Mouse (Mus musculus): Measurements from ENCODE around the gene Rims3. TPM values are rescaled to one million over a fixed set of nuclear protein-coding genes. Genes with fewer than 3 reads are reported as not detected.
A peak's percentile ranks its signal among the peaks of the same experiment; 100 is the strongest.

The Rims3 gene
- polyA plus RNA-seq, 1 experiment from 2014 or later: 0.82 TPM

DNA sequence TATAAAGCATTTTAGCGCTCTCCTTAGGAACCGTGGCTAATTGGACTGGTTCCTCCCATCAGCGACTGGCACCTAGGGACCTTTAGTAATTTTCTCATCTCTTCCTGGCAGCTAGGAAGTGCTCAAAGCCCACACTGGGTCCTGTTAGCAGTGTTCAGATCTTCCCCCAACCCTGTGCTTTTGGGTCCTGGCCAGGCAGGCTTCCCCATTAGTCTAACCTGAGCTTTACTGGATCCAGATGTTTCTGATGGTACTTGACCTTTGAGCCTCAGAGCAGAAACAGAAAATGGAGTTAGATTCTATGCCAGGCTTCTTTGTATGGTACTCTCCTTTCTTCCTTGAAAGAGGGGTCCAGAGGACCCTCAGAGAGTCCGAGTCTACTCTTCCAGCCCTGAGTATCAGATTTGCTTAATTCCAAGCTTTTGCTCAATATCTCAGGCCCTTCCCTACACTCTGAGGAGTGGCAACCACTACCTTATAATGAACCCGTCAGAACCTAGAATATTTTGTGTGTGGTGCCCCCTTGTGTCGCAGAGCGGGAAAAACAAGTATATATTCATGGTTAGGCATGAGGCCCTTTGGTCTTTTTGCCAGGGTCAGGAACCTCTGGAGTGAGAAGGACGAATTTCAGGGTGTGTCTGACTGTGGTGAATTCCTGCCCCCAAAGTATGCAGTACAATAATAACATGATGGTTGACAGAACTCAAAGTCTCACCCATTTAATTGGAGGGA, 32.9 kb downstream of the Rims3 start:
- H3K4me2 ChIP-seq (ENCODE audit: low read depth, low read length): no peak overlapping the region
- no peaks in the 10 kb centered on the region for H3K27me3 ChIP-seq (replicated peaks; ENCODE audit: control insufficient read depth, insufficient read depth, low read length)
- WGBS: 33% methylated on average over 8 of the region's 8 CpGs
- H3K4me3 ChIP-seq (ENCODE audit: low read length): no peak overlapping the region
- H3K36me3 ChIP-seq (ENCODE audit: control insufficient read depth, insufficient read depth, low read length): no peaks in the 10 kb centered on the region
- ATAC-seq: peak; percentile 50; the same call in 1 of the 2 replicates
- no peak overlapping the region for H3K27ac ChIP-seq (ENCODE audit: low read length)
- H3K9ac ChIP-seq (ENCODE audit: low read depth, low read length): no peak overlapping the region
- H3K9me3 ChIP-seq (ENCODE audit: control insufficient read depth, low read length): no peaks in the 10 kb centered on the region
- H3K4me1 ChIP-seq (ENCODE audit: control insufficient read depth, insufficient read depth, low read length): peaks cover 4% of the 10 kb centered on the region

DNA sequence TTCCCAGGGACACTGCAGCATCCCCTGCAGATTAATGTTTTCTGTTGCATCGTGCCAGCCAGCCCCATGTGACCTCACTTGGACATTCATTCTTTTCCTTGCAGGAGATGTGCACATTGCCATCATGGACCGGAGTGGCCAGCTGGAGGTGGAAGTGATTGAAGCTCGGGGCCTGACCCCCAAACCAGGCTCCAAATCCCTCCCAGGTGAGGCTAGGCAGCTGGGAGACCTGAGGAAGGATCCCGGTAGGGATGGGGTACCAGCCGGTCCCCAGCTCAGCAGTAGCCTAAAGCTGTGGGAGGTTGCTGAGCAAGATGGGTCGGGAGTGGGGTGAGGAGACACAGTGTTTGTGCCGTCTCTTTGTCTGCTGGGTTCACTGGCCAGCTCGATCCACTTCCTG, 34.3 kb downstream of the Rims3 start:
- no peak for ATAC-seq
- Histone ChIP-seq H3K36me3 (ENCODE audit: control insufficient read depth, insufficient read depth, low read length) (no peaks in the 10 kb centered on the region), H3K4me3 (ENCODE audit: low read length) (no peak overlapping the region), H3K4me1 (ENCODE audit: control insufficient read depth, insufficient read depth, low read length) (peaks cover 4% of the 10 kb centered on the region), H3K4me2 (ENCODE audit: low read depth, low read length) (no peak overlapping the region), H3K9me3 (ENCODE audit: control insufficient read depth, low read length) (no peaks in the 10 kb centered on the region), H3K27ac (ENCODE audit: low read length) (no peak overlapping the region), H3K27me3 (replicated peaks; ENCODE audit: control insufficient read depth, insufficient read depth, low read length) (no peaks in the 10 kb centered on the region), H3K9ac (ENCODE audit: low read depth, low read length) (no peak overlapping the region; the same call in 1 of the 2 replicates)
- 67% methylated on average over 8 of the region's 8 CpGs for WGBS

DNA sequence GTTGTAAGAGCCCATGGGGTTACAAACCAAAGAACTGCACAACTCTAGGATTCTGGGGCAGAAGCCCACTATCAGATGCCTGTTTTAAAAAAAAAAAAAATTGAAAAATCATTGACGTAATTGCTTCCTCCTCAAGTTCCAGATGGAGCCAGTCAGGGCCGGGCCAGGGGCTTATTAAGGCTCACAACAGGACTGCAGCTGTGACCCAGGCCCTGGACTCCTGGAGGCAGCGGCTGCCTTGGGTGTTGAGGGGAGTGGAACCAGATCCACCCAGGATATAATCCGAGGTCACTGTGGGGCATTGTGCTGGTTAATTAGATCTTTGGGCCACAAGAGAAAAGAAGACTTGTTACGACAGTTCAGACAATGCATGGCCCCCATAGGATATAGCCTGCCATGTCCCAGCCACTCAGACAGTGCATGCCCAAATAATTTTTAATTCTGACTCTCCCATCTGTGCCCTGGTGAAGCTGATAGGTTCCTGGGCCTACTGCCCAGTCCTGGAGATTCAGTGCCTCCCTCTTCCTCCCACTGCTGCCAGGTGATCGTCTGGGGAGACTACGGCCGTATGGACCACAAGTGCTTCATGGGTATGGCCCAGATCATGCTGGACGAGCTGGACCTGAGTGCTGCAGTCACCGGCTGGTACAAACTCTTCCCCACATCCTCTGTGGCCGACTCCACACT, 36.3 kb downstream of the Rims3 start:
- 61% methylated on average over 11 of the region's 11 CpGs for WGBS
- Histone ChIP-seq H3K4me2 (ENCODE audit: low read depth, low read length) (no peak overlapping the region), H3K36me3 (ENCODE audit: control insufficient read depth, insufficient read depth, low read length) (no peaks in the 10 kb centered on the region), H3K27me3 (replicated peaks; ENCODE audit: control insufficient read depth, insufficient read depth, low read length) (no peaks in the 10 kb centered on the region), H3K9me3 (ENCODE audit: control insufficient read depth, low read length) (no peaks in the 10 kb centered on the region), H3K27ac (ENCODE audit: low read length) (no peak overlapping the region), H3K4me1 (ENCODE audit: control insufficient read depth, insufficient read depth, low read length) (peaks cover under 1% of the 10 kb centered on the region), H3K9ac (ENCODE audit: low read depth, low read length) (no peak overlapping the region), H3K4me3 (ENCODE audit: low read length) (no peak overlapping the region)
- no peak for ATAC-seq

DNA sequence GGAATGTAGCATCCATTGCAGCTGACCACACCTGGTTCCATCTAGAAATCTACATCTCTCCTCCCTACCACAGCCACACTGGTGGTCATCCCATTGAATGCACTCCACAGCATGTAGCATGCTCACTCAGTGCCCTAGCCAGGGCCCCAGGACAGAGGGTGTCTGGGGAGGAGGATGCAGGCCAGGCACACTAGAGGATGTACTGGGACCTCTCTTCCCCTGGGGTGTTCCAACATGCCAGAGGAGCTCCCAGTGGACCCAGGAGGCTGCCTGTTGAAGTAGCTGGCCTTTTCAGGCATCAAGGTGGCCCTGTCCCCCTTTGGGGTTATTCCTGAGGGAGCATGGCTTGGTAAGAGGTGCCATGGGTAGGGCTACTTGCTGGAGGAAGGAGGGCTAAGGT, 37.3 kb downstream of the Rims3 start:
- Histone ChIP-seq H3K27ac (ENCODE audit: low read length) (no peak overlapping the region), H3K27me3 (replicated peaks; ENCODE audit: control insufficient read depth, insufficient read depth, low read length) (no peaks in the 10 kb centered on the region), H3K4me3 (ENCODE audit: low read length) (no peak overlapping the region), H3K9me3 (ENCODE audit: control insufficient read depth, low read length) (no peaks in the 10 kb centered on the region), H3K4me2 (ENCODE audit: low read depth, low read length) (no peak overlapping the region), H3K4me1 (ENCODE audit: control insufficient read depth, insufficient read depth, low read length) (no peaks in the 10 kb centered on the region), H3K36me3 (ENCODE audit: control insufficient read depth, insufficient read depth, low read length) (no peaks in the 10 kb centered on the region), H3K9ac (ENCODE audit: low read depth, low read length) (no peak overlapping the region)
- ATAC-seq: no peak

DNA sequence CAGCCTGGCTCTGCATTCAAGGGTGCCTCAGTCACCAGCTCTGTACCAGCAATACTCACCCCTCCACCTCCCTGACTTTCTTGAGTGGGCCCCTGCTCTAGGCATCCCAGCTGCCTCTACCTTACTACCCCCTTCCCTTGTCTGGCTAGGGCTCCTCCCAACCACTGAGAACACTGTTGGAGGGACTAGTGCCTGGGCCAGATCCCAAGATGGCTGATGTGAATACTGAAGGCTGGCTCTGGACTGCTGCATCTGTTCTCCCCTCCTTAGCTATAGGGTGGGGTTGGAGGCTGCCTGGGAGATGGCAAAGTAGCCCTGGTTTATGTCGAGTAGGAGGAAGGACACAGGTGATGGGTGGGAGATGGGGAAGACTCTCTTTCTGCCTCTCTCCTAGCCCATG, 37.9 kb downstream of the Rims3 start:
- no peaks in the 10 kb centered on the region for H3K9me3 ChIP-seq (ENCODE audit: control insufficient read depth, low read length)
- H3K36me3 ChIP-seq (ENCODE audit: control insufficient read depth, insufficient read depth, low read length): no peaks in the 10 kb centered on the region
- no peak for ATAC-seq
- no peak overlapping the region for H3K4me2 ChIP-seq (ENCODE audit: low read depth, low read length)
- H3K4me1 ChIP-seq (ENCODE audit: control insufficient read depth, insufficient read depth, low read length): no peaks in the 10 kb centered on the region
- no peak overlapping the region for H3K27ac ChIP-seq (ENCODE audit: low read length)
- no peaks in the 10 kb centered on the region for H3K27me3 ChIP-seq (replicated peaks; ENCODE audit: control insufficient read depth, insufficient read depth, low read length)
- H3K9ac ChIP-seq (ENCODE audit: low read depth, low read length): no peak overlapping the region
- H3K4me3 ChIP-seq (ENCODE audit: low read length): no peak overlapping the region
- 47% methylated on average over 1 of the region's 1 CpGs for WGBS

DNA sequence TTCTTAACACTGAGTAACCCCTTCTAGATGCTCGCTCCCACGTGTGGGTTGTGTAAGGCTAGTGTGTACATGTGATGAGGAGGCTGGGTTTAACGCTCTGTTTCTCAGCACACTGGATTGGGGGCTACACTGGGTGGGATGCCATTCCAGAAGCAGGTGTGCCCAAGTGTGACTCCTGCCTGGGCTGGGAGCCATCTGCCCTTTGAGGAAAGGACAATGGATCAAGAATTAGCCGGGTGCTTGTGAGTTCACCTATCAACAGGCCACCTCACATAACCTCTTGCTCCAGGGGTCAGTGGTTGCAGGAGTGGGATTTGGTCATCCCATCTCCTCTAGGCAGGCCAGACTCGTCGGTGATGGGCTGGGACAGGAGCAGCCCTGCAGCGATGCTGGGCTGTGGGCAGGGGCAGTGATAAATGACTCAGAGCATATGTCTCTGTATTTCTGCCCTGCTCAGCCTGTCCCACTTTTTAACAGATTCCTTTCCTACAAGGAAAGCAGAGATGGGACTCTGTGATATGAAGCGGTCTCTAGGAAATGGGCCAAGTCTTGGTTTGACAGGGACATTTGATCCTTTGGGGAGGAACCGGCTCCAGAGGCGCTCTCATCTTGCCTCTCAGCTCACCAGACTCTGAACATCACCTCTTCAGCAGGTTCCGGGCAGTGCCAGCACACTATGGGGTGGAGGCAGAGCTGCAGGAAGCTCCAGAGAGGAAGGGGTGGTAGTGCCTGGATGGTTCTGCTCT, 39.2 kb downstream of the Rims3 start:
- WGBS: 64% methylated on average over 11 of the region's 11 CpGs
- H3K27me3 ChIP-seq (replicated peaks; ENCODE audit: control insufficient read depth, insufficient read depth, low read length): no peaks in the 10 kb centered on the region
- no peak overlapping the region for H3K4me3 ChIP-seq (ENCODE audit: low read length)
- ATAC-seq: no peak
- no peak overlapping the region for H3K27ac ChIP-seq (ENCODE audit: low read length)
- no peak overlapping the region for H3K9ac ChIP-seq (ENCODE audit: low read depth, low read length)
- H3K36me3 ChIP-seq (ENCODE audit: control insufficient read depth, insufficient read depth, low read length): no peaks in the 10 kb centered on the region
- H3K4me1 ChIP-seq (ENCODE audit: control insufficient read depth, insufficient read depth, low read length): no peaks in the 10 kb centered on the region
- no peak overlapping the region for H3K4me2 ChIP-seq (ENCODE audit: low read depth, low read length)
- H3K9me3 ChIP-seq (ENCODE audit: control insufficient read depth, low read length): no peaks in the 10 kb centered on the region

DNA sequence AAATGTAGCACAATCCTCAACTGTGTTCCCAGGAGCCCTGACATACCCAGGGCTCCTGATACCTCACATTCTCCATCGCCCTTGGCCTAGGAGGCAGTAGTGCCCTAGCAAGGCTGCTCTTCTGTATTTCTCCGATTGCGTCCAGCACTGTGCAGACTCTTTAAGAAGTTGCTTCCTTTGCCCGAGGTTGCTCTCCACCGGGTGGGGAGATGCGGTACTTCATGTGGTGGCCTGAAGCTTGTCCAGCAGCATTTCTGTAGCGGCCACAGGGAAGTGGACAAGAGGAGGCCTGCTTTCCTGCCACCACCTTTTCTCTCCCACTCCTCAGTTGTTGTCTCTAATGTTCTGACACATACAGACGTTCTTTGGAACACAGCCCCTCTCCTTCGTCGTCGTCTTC, 40.0 kb downstream of the Rims3 start:
- 68% methylated on average over 11 of the region's 11 CpGs for WGBS
- ATAC-seq: no peak

DNA sequence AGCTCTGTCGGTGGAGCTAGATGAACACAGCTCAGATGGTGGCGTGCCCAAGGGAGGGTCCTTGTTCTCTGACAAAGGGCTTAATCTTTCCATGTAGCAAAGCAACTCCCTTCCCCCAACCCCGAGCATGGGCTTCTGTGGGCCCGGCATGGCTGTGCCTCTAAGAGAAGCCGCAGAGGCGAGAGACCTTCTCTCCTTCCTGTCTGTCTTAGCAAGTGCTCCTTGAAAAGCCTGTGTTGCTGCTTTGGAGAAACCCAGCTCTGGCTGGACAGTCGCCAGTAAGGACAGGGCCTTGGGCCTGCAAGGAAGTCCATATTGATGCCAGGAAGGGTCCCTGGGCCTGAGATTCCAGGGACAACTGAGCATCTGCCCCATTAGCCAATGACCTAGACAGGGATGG, 40.6 kb downstream of the Rims3 start:
- H3K4me3 ChIP-seq (ENCODE audit: low read length): no peak overlapping the region
- no peaks in the 10 kb centered on the region for H3K36me3 ChIP-seq (ENCODE audit: control insufficient read depth, insufficient read depth, low read length)
- H3K27ac ChIP-seq (ENCODE audit: low read length): no peak overlapping the region
- no peaks in the 10 kb centered on the region for H3K27me3 ChIP-seq (replicated peaks; ENCODE audit: control insufficient read depth, insufficient read depth, low read length)
- WGBS: 74% methylated on average over 7 of the region's 7 CpGs
- ATAC-seq: no peak
- H3K9me3 ChIP-seq (ENCODE audit: control insufficient read depth, low read length): no peaks in the 10 kb centered on the region
- no peaks in the 10 kb centered on the region for H3K4me1 ChIP-seq (ENCODE audit: control insufficient read depth, insufficient read depth, low read length)
- no peak overlapping the region for H3K9ac ChIP-seq (ENCODE audit: low read depth, low read length)
- no peak overlapping the region for H3K4me2 ChIP-seq (ENCODE audit: low read depth, low read length)

More for the DNA sequence above, 40.0 kb downstream of the Rims3 start:
- Histone ChIP-seq H3K4me3 (ENCODE audit: low read length) (no peak overlapping the region), H3K9me3 (ENCODE audit: control insufficient read depth, low read length) (no peaks in the 10 kb centered on the region), H3K36me3 (ENCODE audit: control insufficient read depth, insufficient read depth, low read length) (no peaks in the 10 kb centered on the region), H3K4me1 (ENCODE audit: control insufficient read depth, insufficient read depth, low read length) (no peaks in the 10 kb centered on the region), H3K27me3 (replicated peaks; ENCODE audit: control insufficient read depth, insufficient read depth, low read length) (no peaks in the 10 kb centered on the region), H3K9ac (ENCODE audit: low read depth, low read length) (no peak overlapping the region), H3K4me2 (ENCODE audit: low read depth, low read length) (no peak overlapping the region), H3K27ac (ENCODE audit: low read length) (no peak overlapping the region)

DNA sequence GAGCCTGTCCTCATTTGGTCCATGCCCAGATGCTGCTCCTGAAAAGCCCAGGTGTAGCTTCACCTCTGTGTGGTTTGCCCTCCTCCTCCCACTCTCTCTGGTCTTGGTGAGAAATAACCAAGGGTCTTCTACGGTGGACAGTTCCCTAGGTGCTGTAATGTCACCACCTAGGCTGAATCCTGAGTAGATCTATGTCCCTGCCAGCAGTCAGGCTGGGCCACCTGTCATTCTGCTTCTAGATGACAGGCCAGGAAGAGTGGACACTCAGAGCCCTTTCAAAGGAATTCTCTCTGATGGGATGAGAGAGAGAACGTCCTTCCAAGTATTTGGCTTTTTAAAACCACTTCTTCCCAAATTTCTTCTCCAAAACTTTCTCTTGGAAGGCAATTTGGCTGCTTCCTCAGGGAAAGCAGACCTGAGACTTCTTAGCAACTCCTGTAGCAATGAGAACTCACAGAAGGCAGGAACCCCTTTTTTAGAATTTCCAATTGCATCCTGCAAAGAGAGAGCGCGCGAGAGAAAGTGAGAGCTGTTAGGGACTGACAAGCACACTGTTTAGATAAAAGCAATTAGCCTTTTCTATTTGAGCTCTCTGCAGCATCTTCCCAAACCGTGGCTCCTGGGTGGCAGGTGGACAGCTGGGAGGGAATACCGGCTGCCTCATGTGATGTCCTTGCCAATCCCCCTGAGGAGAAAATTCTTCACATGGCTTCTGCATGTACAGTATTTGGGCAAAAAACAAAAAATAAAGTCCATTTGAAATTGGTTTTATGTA, 41.4 kb downstream of the Rims3 start:
- WGBS: 63% methylated on average over 7 of the region's 7 CpGs
- Histone ChIP-seq H3K27me3 (replicated peaks; ENCODE audit: control insufficient read depth, insufficient read depth, low read length) (no peaks in the 10 kb centered on the region), H3K9ac (ENCODE audit: low read depth, low read length) (no peak overlapping the region), H3K4me3 (ENCODE audit: low read length) (no peak overlapping the region), H3K36me3 (ENCODE audit: control insufficient read depth, insufficient read depth, low read length) (no peaks in the 10 kb centered on the region), H3K4me1 (ENCODE audit: control insufficient read depth, insufficient read depth, low read length) (no peaks in the 10 kb centered on the region), H3K27ac (ENCODE audit: low read length) (no peak overlapping the region), H3K4me2 (ENCODE audit: low read depth, low read length) (no peak overlapping the region), H3K9me3 (ENCODE audit: control insufficient read depth, low read length) (no peaks in the 10 kb centered on the region)
- ATAC-seq: no peak
